In genomic region chr13:111977769-111978674, GRCm38 (mm10) we compare ENCODE assay signal across 8 mouse cellular contexts.
DNase-seq lines count a peak whose midpoint lies in the region; ATAC-seq and TF ChIP-seq lines count a peak whose summit lies in the region.
"Had no signal": no experiment of that assay in that cellular context is flagged by ENCODE, and none has a peak within 500 bp of the region (broad histone marks: within the 10 kb centered on the region; RNA-seq: fewer than 3 reads in every experiment).

No protein-coding gene starts in this region.

- peak; percentile 42; the same call in 1 of the 2 replicates for ATAC-seq in lung, embryonic 14.5 days (ENCODE audit: insufficient read depth)
- ATAC-seq in embryonic facial prominence, embryonic 12.5 days (ENCODE audit: insufficient number of reproducible peaks, insufficient read depth, low FRiP score, low TSS enrichment), result no peak
- no peak for ATAC-seq in intestine, embryonic 15.5 days
- no peak for ATAC-seq in megakaryocyte-erythroid progenitor cell, adult 5-6 weeks (replicated peaks; ENCODE audit: low FRiP score, low TSS enrichment, poor library complexity, severe bottlenecking)

- no peak for TF ChIP-seq POLR2A in lung, adult 2 months (IDR thresholded peaks at IDR 0.05; ENCODE audit: borderline replicate concordance, extremely low read depth, low read depth, low read length)

- no peaks in the 10 kb centered on the region for H3K27me3 ChIP-seq in lung, embryonic 14.5 days (ENCODE audit: insufficient read depth, low read length)
- no peaks in the 10 kb centered on the region for H3K27me3 ChIP-seq in embryonic facial prominence, embryonic 12.5 days
- no peaks in the 10 kb centered on the region for H3K27me3 ChIP-seq in intestine, embryonic 15.5 days (replicated peaks)
- H3K27me3 ChIP-seq: stomach, embryonic 15.5 days had no signal

- peaks cover 18% of the 10 kb centered on the region for H3K4me1 ChIP-seq in lung, embryonic 14.5 days (ENCODE audit: insufficient read depth)
- H3K4me1 ChIP-seq in lung, adult 2 months (ENCODE audit: control insufficient read depth, insufficient read depth, low read length), result peaks cover 12% of the 10 kb centered on the region; the same call in 1 of the 2 replicates
- peaks cover 19% of the 10 kb centered on the region for H3K4me1 ChIP-seq in embryonic facial prominence, embryonic 12.5 days
- H3K4me1 ChIP-seq in intestine, embryonic 15.5 days (replicated peaks), result peaks cover 20% of the 10 kb centered on the region

- peak overlapping the region; percentile 63 for H3K27ac ChIP-seq in lung, embryonic 14.5 days (ENCODE audit: low read depth)
- 0 out of 2 replicates have a peak overlapping the region, but pooled peaks have one; percentile 7 for H3K27ac ChIP-seq in embryonic facial prominence, embryonic 12.5 days
- no peak overlapping the region for H3K27ac ChIP-seq in intestine, embryonic 15.5 days

- H3K36me3 ChIP-seq in lung, embryonic 14.5 days (ENCODE audit: insufficient read depth), result no peaks in the 10 kb centered on the region
- H3K36me3 ChIP-seq in embryonic facial prominence, embryonic 12.5 days, result no peaks in the 10 kb centered on the region
- no peaks in the 10 kb centered on the region for H3K36me3 ChIP-seq in intestine, embryonic 15.5 days
- H3K36me3 ChIP-seq: stomach, embryonic 15.5 days had no signal

- no peak for TF ChIP-seq CTCF in lung, embryonic 14.5 days (IDR thresholded peaks at IDR 0.05; ENCODE audit: low read depth)
- TF ChIP-seq CTCF in lung, adult 2 months (IDR thresholded peaks at IDR 0.05; ENCODE audit: insufficient read depth, low read length), result no peak

- H3K4me3 ChIP-seq in lung, embryonic 14.5 days (ENCODE audit: low read depth, low read length), result no peak overlapping the region
- H3K4me3 ChIP-seq in lung, adult 2 months (replicated peaks; ENCODE audit: extremely low read depth, low read depth, low read length), result no peak overlapping the region
- H3K4me3 ChIP-seq in embryonic facial prominence, embryonic 12.5 days, result no peak overlapping the region
- no peak overlapping the region for H3K4me3 ChIP-seq in intestine, embryonic 15.5 days (replicated peaks)
- H3K4me3 ChIP-seq: stomach, embryonic 15.5 days had no signal

- peak; percentile 68 for DNase-seq in lung, embryonic 14.5 days
- no peak for DNase-seq in lung, adult 2 months
- DNase-seq in lung, postnatal 25 days (ENCODE audit: low spot score), result peak; percentile 16
- peak; percentile 86 for DNase-seq in thymus, postnatal 14 days

- no peaks in the 10 kb centered on the region for H3K9me3 ChIP-seq in lung, embryonic 14.5 days (ENCODE audit: low read depth, low read length)
- H3K9me3 ChIP-seq in embryonic facial prominence, embryonic 12.5 days, result no peaks in the 10 kb centered on the region
- no peaks in the 10 kb centered on the region for H3K9me3 ChIP-seq in intestine, embryonic 15.5 days
- H3K9me3 ChIP-seq: stomach, embryonic 15.5 days had no signal

- H3K4me2 ChIP-seq in lung, embryonic 14.5 days, result peak overlapping the region; percentile 35
- no peak overlapping the region for H3K4me2 ChIP-seq in embryonic facial prominence, embryonic 12.5 days (replicated peaks)
- H3K4me2 ChIP-seq in intestine, embryonic 15.5 days (replicated peaks), result no peak overlapping the region

- H3K9ac ChIP-seq in lung, embryonic 14.5 days, result no peak overlapping the region
- H3K9ac ChIP-seq in embryonic facial prominence, embryonic 12.5 days, result no peak overlapping the region
- H3K9ac ChIP-seq in intestine, embryonic 15.5 days, result no peak overlapping the region
- H3K9ac ChIP-seq: stomach, embryonic 15.5 days had no signal

- 61% methylated on average over 31 of the region's 31 CpGs for WGBS in lung, embryonic 14.5 days
- WGBS in lung, adult 2 months, result 73% methylated on average over 31 of the region's 31 CpGs
- 85% methylated on average over 31 of the region's 31 CpGs for WGBS in embryonic facial prominence, embryonic 12.5 days
- WGBS in intestine, embryonic 15.5 days, result 78% methylated on average over 31 of the region's 31 CpGs
